Mouse (Mus musculus) small intestine, adult 2 months (tissue): ENCODE data around the gene C130060K24Rik.

Experiments
- CTCF ChIP-seq: fragments of 200-500 bp; IDR thresholded peaks from 2 replicates; pipeline ENCODE4 v1.5.1; 2012; ENCODE audit warnings: low read depth, mild to moderate bottlenecking, control low read depth, inconsistent platforms, low read length, moderate library complexity, mixed read lengths; ENCODE audit not compliant: insufficient replicate concordance, insufficient read length; ENCODE audit errors: extremely low read depth
- POLR2A ChIP-seq: fragments of 200-500 bp; IDR thresholded peaks from 2 replicates; pipeline ENCODE4 v1.6.1; 2012; ENCODE audit warnings: low read depth, mild to moderate bottlenecking, control low read depth, inconsistent platforms, low read length, moderate library complexity

- TF ChIP-seq POLR2A (no peak), CTCF (no peak)
Measured at GRCm38 (mm10) chr6:65433159-65433558, 52.3 kb downstream of the C130060K24Rik start.
